Mouse (Mus musculus): ENCODE data around the gene Calm3. TPM values are rescaled to one million over a fixed set of nuclear protein-coding genes. Genes with fewer than 3 reads are reported as not detected.
A peak's percentile ranks its signal among the peaks of the same experiment; 100 is the strongest.

Gene Calm3
- polyA plus RNA-seq, 1 experiment, result 376 TPM

DNA sequence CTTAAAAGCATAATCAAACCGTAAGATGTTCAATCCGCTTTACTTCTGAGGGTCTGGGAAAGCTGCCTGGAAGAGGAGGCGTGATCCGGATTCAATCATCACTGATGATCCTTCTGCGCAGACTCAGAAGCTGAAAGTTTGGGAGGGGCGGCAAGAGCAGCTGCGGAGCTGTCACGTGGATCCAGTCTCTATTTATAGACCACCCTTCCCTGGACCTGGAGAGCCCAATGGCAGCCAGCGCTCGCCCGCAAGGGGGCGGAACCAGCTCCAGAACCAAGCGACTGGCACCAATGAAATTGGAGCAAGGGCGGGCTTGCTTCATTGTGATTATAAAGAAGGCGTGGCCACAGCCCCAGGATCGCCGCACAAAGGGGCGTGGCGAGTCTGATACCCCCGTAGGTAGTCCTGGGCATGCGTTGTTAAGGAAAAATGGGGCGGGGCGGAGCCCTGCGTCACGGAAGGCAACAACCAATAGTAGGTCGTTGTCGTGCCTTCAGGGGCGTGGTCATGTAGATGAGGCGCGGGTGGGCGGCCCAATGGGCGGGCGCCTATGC, 49.1 kb downstream of the Calm3 start:
- Histone ChIP-seq H3K4me1 (ENCODE audit: control insufficient read depth, insufficient read depth, low read length) (peaks cover 2% of the 10 kb centered on the region), H3K27ac (ENCODE audit: control insufficient read depth, insufficient read depth, low read depth, low read length, poor library complexity) (no peak overlapping the region), H3K4me3 (replicated peaks; ENCODE audit: control insufficient read depth, low read depth, low read length) (peak overlapping the region; percentile 51)
- TF ChIP-seq POLR2A (IDR thresholded peaks at IDR 0.05; ENCODE audit: borderline replicate concordance, control insufficient read depth, low read depth, low read length), result 0 out of 2 replicates have a peak, but pooled peaks have one; percentile 5
- TF ChIP-seq CTCF (IDR thresholded peaks at IDR 0.05; ENCODE audit: control insufficient read depth, insufficient read depth, low read length), result no peak
- WGBS, result under 1% methylated on average over 33 of the region's 33 CpGs

- Histone ChIP-seq H3K4me3 (replicated peaks; ENCODE audit: control insufficient read depth, low read depth, low read length) (no peak overlapping the region), H3K27ac (ENCODE audit: control insufficient read depth, insufficient read depth, low read depth, low read length, poor library complexity) (no peak overlapping the region), H3K4me1 (ENCODE audit: control insufficient read depth, insufficient read depth, low read length) (peaks cover 2% of the 10 kb centered on the region)
- WGBS, result 3% methylated on average over 17 of the region's 17 CpGs
- TF ChIP-seq POLR2A (IDR thresholded peaks at IDR 0.05; ENCODE audit: borderline replicate concordance, control insufficient read depth, low read depth, low read length), result no peak
- TF ChIP-seq CTCF (IDR thresholded peaks at IDR 0.05; ENCODE audit: control insufficient read depth, insufficient read depth, low read length), result peak; percentile 94
Observed at GRCm38 (mm10) chr7:16874190-16874589, 49.7 kb downstream of the Calm3 start.

DNA sequence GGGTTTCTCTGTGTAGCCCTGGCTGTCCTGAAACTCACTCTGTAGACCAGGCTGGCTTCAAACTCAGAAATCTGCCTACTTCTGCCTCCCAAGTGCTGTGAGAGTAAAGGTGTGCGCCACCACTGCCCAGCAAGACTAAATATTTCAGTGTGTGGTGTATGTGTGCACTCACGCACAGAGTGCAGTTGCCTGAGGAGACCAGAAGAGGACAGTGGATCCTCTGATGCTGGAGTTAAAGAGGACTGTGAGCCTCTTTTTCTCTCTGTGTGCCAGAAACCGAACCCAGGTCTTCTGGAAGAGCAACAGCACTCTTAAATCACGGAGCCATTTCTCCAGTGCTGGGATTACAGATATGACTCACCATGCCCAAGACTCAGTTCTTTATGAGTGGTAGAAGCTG, 50.5 kb downstream of the Calm3 start:
- Histone ChIP-seq H3K27ac (ENCODE audit: control insufficient read depth, insufficient read depth, low read depth, low read length, poor library complexity) (no peak overlapping the region), H3K4me1 (ENCODE audit: control insufficient read depth, insufficient read depth, low read length) (peaks cover 2% of the 10 kb centered on the region), H3K4me3 (replicated peaks; ENCODE audit: control insufficient read depth, low read depth, low read length) (no peak overlapping the region)
- no peak for TF ChIP-seq POLR2A (IDR thresholded peaks at IDR 0.05; ENCODE audit: borderline replicate concordance, control insufficient read depth, low read depth, low read length)
- whole genome bisulfite sequencing, result 79% methylated on average over 4 of the region's 4 CpGs

GRCm38 (mm10) chr7:16872478-16872877, 51.4 kb downstream of the Calm3 start:
- H3K4me1 ChIP-seq (ENCODE audit: control insufficient read depth, insufficient read depth, low read length), result peaks cover 2% of the 10 kb centered on the region
- TF ChIP-seq POLR2A (IDR thresholded peaks at IDR 0.05; ENCODE audit: borderline replicate concordance, control insufficient read depth, low read depth, low read length) (no peak), CTCF (IDR thresholded peaks at IDR 0.05; ENCODE audit: control insufficient read depth, insufficient read depth, low read length) (no peak)
- 96% methylated on average over 9 of the region's 9 CpGs for WGBS
- H3K27ac ChIP-seq (ENCODE audit: control insufficient read depth, insufficient read depth, low read depth, low read length, poor library complexity), result no peak overlapping the region
- H3K4me3 ChIP-seq (replicated peaks; ENCODE audit: control insufficient read depth, low read depth, low read length), result no peak overlapping the region

DNA sequence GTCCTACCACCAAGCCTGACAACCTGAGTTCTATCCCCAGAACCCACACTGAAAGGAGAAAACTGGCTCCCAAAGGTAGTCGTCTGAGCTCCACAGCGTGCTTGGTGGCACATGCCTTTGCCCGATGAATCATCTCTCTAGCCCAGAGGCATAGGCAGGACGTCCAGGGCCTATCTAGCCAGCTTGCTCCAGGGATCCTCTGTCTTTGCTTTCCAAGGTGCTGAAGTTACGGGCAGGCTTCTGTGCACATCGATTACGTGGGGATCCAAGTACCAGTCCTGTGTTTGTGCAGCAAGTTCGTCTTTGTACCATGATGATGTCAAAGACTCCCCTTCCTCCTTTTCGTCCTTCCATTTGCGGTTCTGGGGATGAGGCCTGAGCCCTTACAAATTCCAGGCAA, 52.3 kb downstream of the Calm3 start:
- Histone ChIP-seq H3K4me1 (ENCODE audit: control insufficient read depth, insufficient read depth, low read length) (peaks cover 2% of the 10 kb centered on the region), H3K4me3 (replicated peaks; ENCODE audit: control insufficient read depth, low read depth, low read length) (no peak overlapping the region), H3K27ac (ENCODE audit: control insufficient read depth, insufficient read depth, low read depth, low read length, poor library complexity) (no peak overlapping the region)
- no peak for TF ChIP-seq CTCF (IDR thresholded peaks at IDR 0.05; ENCODE audit: control insufficient read depth, insufficient read depth, low read length)
- TF ChIP-seq POLR2A (IDR thresholded peaks at IDR 0.05; ENCODE audit: borderline replicate concordance, control insufficient read depth, low read depth, low read length), result no peak
- WGBS, result 84% methylated on average over 10 of the region's 10 CpGs

- TF ChIP-seq CTCF (IDR thresholded peaks at IDR 0.05; ENCODE audit: control insufficient read depth, insufficient read depth, low read length), result no peak
- TF ChIP-seq POLR2A (IDR thresholded peaks at IDR 0.05; ENCODE audit: borderline replicate concordance, control insufficient read depth, low read depth, low read length), result no peak
- 88% methylated on average over 16 of the region's 16 CpGs for WGBS
- Histone ChIP-seq H3K27ac (ENCODE audit: control insufficient read depth, insufficient read depth, low read depth, low read length, poor library complexity) (no peak overlapping the region), H3K4me1 (ENCODE audit: control insufficient read depth, insufficient read depth, low read length) (no peaks in the 10 kb centered on the region), H3K4me3 (replicated peaks; ENCODE audit: control insufficient read depth, low read depth, low read length) (no peak overlapping the region)
Observed at GRCm38 (mm10) chr7:16869497-16869896, 54.4 kb downstream of the Calm3 start.

GRCm38 (mm10) chr7:16867488-16867887, 56.4 kb downstream of the Calm3 start:
- H3K4me1 ChIP-seq (ENCODE audit: control insufficient read depth, insufficient read depth, low read length), result no peaks in the 10 kb centered on the region
- TF ChIP-seq CTCF (IDR thresholded peaks at IDR 0.05; ENCODE audit: control insufficient read depth, insufficient read depth, low read length) (no peak), POLR2A (IDR thresholded peaks at IDR 0.05; ENCODE audit: borderline replicate concordance, control insufficient read depth, low read depth, low read length) (no peak)
- 86% methylated on average over 3 of the region's 3 CpGs for WGBS
- no peak overlapping the region for H3K27ac ChIP-seq (ENCODE audit: control insufficient read depth, insufficient read depth, low read depth, low read length, poor library complexity)
- H3K4me3 ChIP-seq (replicated peaks; ENCODE audit: control insufficient read depth, low read depth, low read length), result no peak overlapping the region

Other genes starting within 250 kb of the Calm3 start
- not detected in 2 replicates for gene Ceacam15, start 248.4 kb downstream of the Calm3 start, polyA plus RNA-seq (2011; ENCODE audit: insufficient read depth, insufficient read length, low replicate concordance, missing spikeins)
- not detected in 2 replicates for gene Ceacam9, start 202.2 kb downstream of the Calm3 start, polyA plus RNA-seq (2011; ENCODE audit: insufficient read depth, insufficient read length, low replicate concordance, missing spikeins)
- 173 and 200 TPM in 2 replicates for gene Ap2s1, start 185.7 kb downstream of the Calm3 start, polyA plus RNA-seq (2011; ENCODE audit: insufficient read depth, insufficient read length, low replicate concordance, missing spikeins)
- 186 and 343 TPM in 2 replicates for gene Slc1a5, start 142.8 kb downstream of the Calm3 start, polyA plus RNA-seq (2011; ENCODE audit: insufficient read depth, insufficient read length, low replicate concordance, missing spikeins)
- 41.2 and 92.7 TPM in 2 replicates for gene Strn4, start 108.2 kb downstream of the Calm3 start, polyA plus RNA-seq (2011; ENCODE audit: insufficient read depth, insufficient read length, low replicate concordance, missing spikeins)
- gene Fkrp, start 107.4 kb downstream of the Calm3 start, polyA plus RNA-seq (2011; ENCODE audit: insufficient read depth, insufficient read length, low replicate concordance, missing spikeins), result 4.7 and 7.2 TPM in 2 replicates
- 22.7 and 34.2 TPM in 2 replicates for gene Prkd2, start 81.2 kb downstream of the Calm3 start, polyA plus RNA-seq (2011; ENCODE audit: insufficient read depth, insufficient read length, low replicate concordance, missing spikeins)
- 0.54 and 1.7 TPM in 2 replicates for gene Dact3, start 48.8 kb downstream of the Calm3 start, polyA plus RNA-seq (2011; ENCODE audit: insufficient read depth, insufficient read length, low replicate concordance, missing spikeins)
- not detected in 2 replicates for gene Gng8, start 32.3 kb downstream of the Calm3 start, polyA plus RNA-seq (2011; ENCODE audit: insufficient read depth, insufficient read length, low replicate concordance, missing spikeins)
- gene Ptgir, start 17.6 kb downstream of the Calm3 start, polyA plus RNA-seq (2011; ENCODE audit: insufficient read depth, insufficient read length, low replicate concordance, missing spikeins), result 8.3 and 13.0 TPM in 2 replicates
- gene Pnmal2, start 20.6 kb upstream of the Calm3 start, polyA plus RNA-seq (2011; ENCODE audit: insufficient read depth, insufficient read length, low replicate concordance, missing spikeins), result not detected in 2 replicates
- gene Pnmal1, start 35.6 kb upstream of the Calm3 start, polyA plus RNA-seq (2011; ENCODE audit: insufficient read depth, insufficient read length, low replicate concordance, missing spikeins), result not detected in 2 replicates
- gene Gm42372, start 59.0 kb upstream of the Calm3 start, polyA plus RNA-seq (2011; ENCODE audit: insufficient read depth, insufficient read length, low replicate concordance, missing spikeins), result 0.77 and 1.9 TPM in 2 replicates
- 1.4 and 2.5 TPM in 2 replicates for gene Ccdc8, start 68.6 kb upstream of the Calm3 start, polyA plus RNA-seq (2011; ENCODE audit: insufficient read depth, insufficient read length, low replicate concordance, missing spikeins)
- 30.6 and 70.5 TPM in 2 replicates for gene Ppp5c, start 103.8 kb upstream of the Calm3 start, polyA plus RNA-seq (2011; ENCODE audit: insufficient read depth, insufficient read length, low replicate concordance, missing spikeins)
- 1.8 and 3.3 TPM in 2 replicates for gene Hif3a, start 138.3 kb upstream of the Calm3 start, polyA plus RNA-seq (2011; ENCODE audit: insufficient read depth, insufficient read length, low replicate concordance, missing spikeins)
- 1.1 and 1.6 TPM in 2 replicates for gene Psg16, start 149.9 kb upstream of the Calm3 start, polyA plus RNA-seq (2011; ENCODE audit: insufficient read depth, insufficient read length, low replicate concordance, missing spikeins)
- not detected in 2 replicates for gene Ceacam3, start 226.2 kb upstream of the Calm3 start, polyA plus RNA-seq (2011; ENCODE audit: insufficient read depth, insufficient read length, low replicate concordance, missing spikeins)